15 mouse cellular contexts compared by ENCODE assay signal in genomic region chr9:59162954-59163353, GRCm38 (mm10).
DNase-seq lines count a peak whose midpoint lies in the region; ATAC-seq lines count a peak whose summit lies in the region.
"Had no signal": no experiment of that assay in that cellular context is flagged by ENCODE, and none has a peak within 500 bp of the region (broad histone marks: within the 10 kb centered on the region; RNA-seq: fewer than 3 reads in every experiment).

No protein-coding gene starts in this region.

- ATAC-seq in limb, embryonic 12.5 days (ENCODE audit: insufficient number of reproducible peaks, insufficient read depth, low FRiP score, low TSS enrichment, low read depth), result no peak
- peak; percentile 91 for ATAC-seq in hindbrain, embryonic 11.5 days (ENCODE audit: low FRiP score)
- ATAC-seq in midbrain, embryonic 15.5 days (replicated peaks), result no peak
- ATAC-seq in liver, embryonic 11.5 days (replicated peaks; ENCODE audit: low FRiP score), result no peak

- H3K9me3 ChIP-seq in limb, embryonic 12.5 days, result no peaks in the 10 kb centered on the region; the same call in 1 of the 2 replicates
- H3K9me3 ChIP-seq in limb, embryonic 10.5 days (replicated peaks), result no peaks in the 10 kb centered on the region
- no peaks in the 10 kb centered on the region for H3K9me3 ChIP-seq in hindbrain, embryonic 11.5 days (ENCODE audit: control insufficient read depth, low read length)
- H3K9me3 ChIP-seq in midbrain, embryonic 15.5 days, result no peaks in the 10 kb centered on the region
- H3K9me3 ChIP-seq in liver, embryonic 11.5 days (ENCODE audit: control insufficient read depth, low read length), result no peaks in the 10 kb centered on the region
- H3K9me3 ChIP-seq: embryonic facial prominence, embryonic 15.5 days; liver, embryonic 13.5 days had no signal

- WGBS in limb, embryonic 12.5 days, result 31% methylated on average over 4 of the region's 4 CpGs
- 43% methylated on average over 4 of the region's 4 CpGs for WGBS in limb, embryonic 10.5 days
- WGBS in hindbrain, embryonic 11.5 days, result 17% methylated on average over 4 of the region's 4 CpGs
- 11% methylated on average over 4 of the region's 4 CpGs for WGBS in midbrain, embryonic 15.5 days
- 50% methylated on average over 4 of the region's 4 CpGs for WGBS in liver, embryonic 11.5 days

- no peak overlapping the region for H3K9ac ChIP-seq in limb, embryonic 12.5 days (replicated peaks)
- no peak overlapping the region for H3K9ac ChIP-seq in hindbrain, embryonic 11.5 days (ENCODE audit: low read depth, low read length)
- H3K9ac ChIP-seq in midbrain, embryonic 15.5 days, result no peak overlapping the region
- H3K9ac ChIP-seq in liver, embryonic 11.5 days (ENCODE audit: low read depth, low read length), result no peak overlapping the region
- H3K9ac ChIP-seq: embryonic facial prominence, embryonic 15.5 days; liver, embryonic 13.5 days had no signal

- H3K4me1 ChIP-seq in limb, embryonic 12.5 days (replicated peaks), result peaks cover 5% of the 10 kb centered on the region; the same call in 1 of the 2 replicates
- peaks cover 12% of the 10 kb centered on the region for H3K4me1 ChIP-seq in limb, embryonic 10.5 days
- H3K4me1 ChIP-seq in hindbrain, embryonic 11.5 days (replicated peaks; ENCODE audit: control insufficient read depth, insufficient read depth, low read length), result peaks cover 4% of the 10 kb centered on the region
- H3K4me1 ChIP-seq in midbrain, embryonic 15.5 days, result peaks cover 11% of the 10 kb centered on the region
- H3K4me1 ChIP-seq in liver, embryonic 11.5 days (replicated peaks; ENCODE audit: control insufficient read depth, insufficient read depth, low read length), result no peaks in the 10 kb centered on the region
- H3K4me1 ChIP-seq: embryonic facial prominence, embryonic 15.5 days; liver, embryonic 13.5 days had no signal

- no peaks in the 10 kb centered on the region for H3K36me3 ChIP-seq in limb, embryonic 12.5 days
- no peaks in the 10 kb centered on the region for H3K36me3 ChIP-seq in limb, embryonic 10.5 days
- no peaks in the 10 kb centered on the region for H3K36me3 ChIP-seq in hindbrain, embryonic 11.5 days (ENCODE audit: control insufficient read depth, insufficient read depth, low read length)
- H3K36me3 ChIP-seq in midbrain, embryonic 15.5 days (replicated peaks), result no peaks in the 10 kb centered on the region
- H3K36me3 ChIP-seq in liver, embryonic 11.5 days (ENCODE audit: control insufficient read depth, insufficient read depth, low read length), result no peaks in the 10 kb centered on the region
- H3K36me3 ChIP-seq: embryonic facial prominence, embryonic 15.5 days; liver, embryonic 13.5 days had no signal

- H3K4me2 ChIP-seq in limb, embryonic 12.5 days, result no peak overlapping the region
- H3K4me2 ChIP-seq in hindbrain, embryonic 11.5 days (replicated peaks; ENCODE audit: low read depth, low read length), result no peak overlapping the region
- no peak overlapping the region for H3K4me2 ChIP-seq in midbrain, embryonic 15.5 days
- no peak overlapping the region for H3K4me2 ChIP-seq in liver, embryonic 11.5 days
- H3K4me2 ChIP-seq: embryonic facial prominence, embryonic 15.5 days; liver, embryonic 13.5 days had no signal

- peak overlapping the region; percentile 41; the same call in 1 of the 2 replicates for H3K27ac ChIP-seq in limb, embryonic 12.5 days
- H3K27ac ChIP-seq in limb, embryonic 10.5 days, result no peak overlapping the region
- peak overlapping the region; percentile 45 for H3K27ac ChIP-seq in hindbrain, embryonic 11.5 days (ENCODE audit: low read depth, low read length)
- H3K27ac ChIP-seq in midbrain, embryonic 15.5 days, result peak overlapping the region; percentile 45; the same call in 1 of the 2 replicates
- H3K27ac ChIP-seq in liver, embryonic 11.5 days (ENCODE audit: low read depth, low read length), result no peak overlapping the region
- H3K27ac ChIP-seq: embryonic facial prominence, embryonic 15.5 days; heart, adult 2 months; liver, embryonic 13.5 days had no signal

- H3K4me3 ChIP-seq in limb, embryonic 12.5 days (replicated peaks), result no peak overlapping the region
- no peak overlapping the region for H3K4me3 ChIP-seq in limb, embryonic 10.5 days
- no peak overlapping the region for H3K4me3 ChIP-seq in hindbrain, embryonic 11.5 days (ENCODE audit: low read depth, low read length)
- H3K4me3 ChIP-seq in midbrain, embryonic 15.5 days, result no peak overlapping the region
- H3K4me3 ChIP-seq in liver, embryonic 11.5 days (ENCODE audit: low read depth, low read length), result no peak overlapping the region
- H3K4me3 ChIP-seq: embryonic facial prominence, embryonic 15.5 days; heart, adult 2 months; liver, embryonic 13.5 days had no signal

- no peaks in the 10 kb centered on the region for H3K27me3 ChIP-seq in limb, embryonic 12.5 days
- no peaks in the 10 kb centered on the region for H3K27me3 ChIP-seq in limb, embryonic 10.5 days (ENCODE audit: low read depth, poor library complexity, severe bottlenecking)
- no peaks in the 10 kb centered on the region for H3K27me3 ChIP-seq in hindbrain, embryonic 11.5 days (ENCODE audit: control insufficient read depth, insufficient read depth, low read length)
- H3K27me3 ChIP-seq in midbrain, embryonic 15.5 days (replicated peaks), result no peaks in the 10 kb centered on the region
- H3K27me3 ChIP-seq in liver, embryonic 11.5 days (replicated peaks; ENCODE audit: control insufficient read depth, insufficient read depth, low read length), result no peaks in the 10 kb centered on the region
- H3K27me3 ChIP-seq: embryonic facial prominence, embryonic 15.5 days; liver, embryonic 13.5 days had no signal

- no peak for DNase-seq in limb, embryonic 10.5 days (ENCODE audit: low spot score)
- peak; percentile 67 for DNase-seq in hindbrain, embryonic 11.5 days (ENCODE audit: low spot score)
- DNase-seq in layer of hippocampus, adult 9-11 months, result no peak
- no peak for DNase-seq in liver, embryonic 11.5 days (ENCODE audit: low spot score)
- no peak for DNase-seq in lung, postnatal 25 days (ENCODE audit: low spot score)
- DNase-seq: cerebellum, adult 2 months; heart, adult 2 months; heart, postnatal 36 days; kidney, adult 18-20 months; liver, embryonic 13.5 days; lung, postnatal 36 days; right cerebral cortex, adult 18-20 months had no signal

Comparison
In these comparisons a context has a peak if more than half of its experiments do, and no peak if none do; other contexts are left out.
1. H3K27ac ChIP-seq: peak in limb, embryonic 12.5 days (single experiment), hindbrain, embryonic 11.5 days (single experiment) and midbrain, embryonic 15.5 days (single experiment); none in limb, embryonic 10.5 days (single experiment) and liver, embryonic 11.5 days (single experiment).